8 mouse cellular contexts compared by ENCODE assay signal in genomic region chr3:90446389-90447122, GRCm38 (mm10). TPM values are rescaled to one million over a fixed set of nuclear protein-coding genes. Genes with fewer than 3 reads are reported as not detected.
A peak's percentile ranks its signal among the peaks of the same experiment; 100 is the strongest.
DNase-seq lines count a peak whose midpoint lies in the region; ATAC-seq and TF ChIP-seq lines count a peak whose summit lies in the region.

No protein-coding gene starts in this region.

- no peaks in the 10 kb centered on the region for H3K36me3 ChIP-seq in forebrain, embryonic 11.5 days (ENCODE audit: control insufficient read depth, insufficient read depth, low read length)
- no peaks in the 10 kb centered on the region for H3K36me3 ChIP-seq in heart, embryonic 15.5 days
- H3K36me3 ChIP-seq in liver, embryonic 11.5 days (ENCODE audit: control insufficient read depth, insufficient read depth, low read length): no peaks in the 10 kb centered on the region

- 5% methylated on average over 17 of the region's 17 CpGs for WGBS in bone marrow, adult 2 months
- under 1% methylated on average over 17 of the region's 17 CpGs for WGBS in forebrain, embryonic 11.5 days
- WGBS in heart, embryonic 15.5 days: 2% methylated on average over 17 of the region's 17 CpGs
- 2% methylated on average over 17 of the region's 17 CpGs for WGBS in liver, embryonic 11.5 days

- ATAC-seq in forebrain, embryonic 11.5 days (replicated peaks; ENCODE audit: low FRiP score): peak; percentile 95
- ATAC-seq in heart, embryonic 15.5 days (replicated peaks; ENCODE audit: insufficient number of reproducible peaks, insufficient read depth, low FRiP score, low read depth): peak; percentile 94
- ATAC-seq in liver, embryonic 11.5 days (replicated peaks; ENCODE audit: low FRiP score): peak; percentile 84

- TF ChIP-seq CTCF in bone marrow, adult 2 months (IDR thresholded peaks at IDR 0.05; ENCODE audit: control insufficient read depth, insufficient read depth, low read length): no peak

- H3K4me3 ChIP-seq in bone marrow, adult 2 months (replicated peaks; ENCODE audit: control insufficient read depth, low read depth, low read length): peak overlapping the region; percentile 33
- H3K4me3 ChIP-seq in forebrain, embryonic 11.5 days (ENCODE audit: low read depth, low read length): peak overlapping the region; percentile 20
- H3K4me3 ChIP-seq in heart, embryonic 15.5 days: peak overlapping the region; percentile 39
- H3K4me3 ChIP-seq in liver, embryonic 11.5 days (ENCODE audit: low read depth, low read length): peak overlapping the region; percentile 43

- 0 out of 2 replicates have a peak, but pooled peaks have one; percentile 17 for TF ChIP-seq POLR2A in bone marrow, adult 2 months (IDR thresholded peaks at IDR 0.05; ENCODE audit: borderline replicate concordance, control insufficient read depth, low read depth, low read length)

- no peaks in the 10 kb centered on the region for H3K9me3 ChIP-seq in forebrain, embryonic 11.5 days (ENCODE audit: control insufficient read depth, low read length)
- H3K9me3 ChIP-seq in heart, embryonic 15.5 days (replicated peaks): no peaks in the 10 kb centered on the region
- no peaks in the 10 kb centered on the region for H3K9me3 ChIP-seq in liver, embryonic 11.5 days (ENCODE audit: control insufficient read depth, low read length)

- peak overlapping the region; percentile 54 for H3K9ac ChIP-seq in forebrain, embryonic 11.5 days (ENCODE audit: low read length)
- peak overlapping the region; percentile 20 for H3K9ac ChIP-seq in heart, embryonic 15.5 days
- peak overlapping the region; percentile 45 for H3K9ac ChIP-seq in liver, embryonic 11.5 days (ENCODE audit: low read depth, low read length)

- no peaks in the 10 kb centered on the region for H3K27me3 ChIP-seq in forebrain, embryonic 11.5 days (ENCODE audit: control insufficient read depth, insufficient read depth, low read length)
- no peaks in the 10 kb centered on the region for H3K27me3 ChIP-seq in heart, embryonic 15.5 days
- H3K27me3 ChIP-seq in liver, embryonic 11.5 days (replicated peaks; ENCODE audit: control insufficient read depth, insufficient read depth, low read length): no peaks in the 10 kb centered on the region

- peak; percentile 57 for DNase-seq in 416B (ENCODE audit: low read depth)
- DNase-seq in forebrain, embryonic 11.5 days (ENCODE audit: low spot score): peak; percentile 92
- DNase-seq in kidney, postnatal 10 days: peak; percentile 94
- peak; percentile 82 for DNase-seq in liver, embryonic 11.5 days (ENCODE audit: low spot score)
- peak; percentile 40 for DNase-seq in naive thymus-derived CD4-positive, alpha-beta T cell, adult 2 months (ENCODE audit: low read depth)
- peak; percentile 84 for DNase-seq in testis, postnatal 14 days (ENCODE audit: low spot score)

- H3K4me1 ChIP-seq in bone marrow, adult 2 months (ENCODE audit: control insufficient read depth, insufficient read depth, low read length): no peaks in the 10 kb centered on the region
- peaks cover 10% of the 10 kb centered on the region; the same call in 1 of the 2 replicates for H3K4me1 ChIP-seq in forebrain, embryonic 11.5 days (replicated peaks; ENCODE audit: control insufficient read depth, insufficient read depth, low read length)
- peaks cover 23% of the 10 kb centered on the region for H3K4me1 ChIP-seq in heart, embryonic 15.5 days (replicated peaks)
- H3K4me1 ChIP-seq in liver, embryonic 11.5 days (replicated peaks; ENCODE audit: control insufficient read depth, insufficient read depth, low read length): peaks cover 22% of the 10 kb centered on the region

- peak overlapping the region; percentile 45 for H3K4me2 ChIP-seq in forebrain, embryonic 11.5 days (ENCODE audit: low read depth, low read length, severe bottlenecking)
- peak overlapping the region; percentile 61 for H3K4me2 ChIP-seq in heart, embryonic 15.5 days
- H3K4me2 ChIP-seq in liver, embryonic 11.5 days: peak overlapping the region; percentile 60

- peak overlapping the region; percentile 19; the same call in 1 of the 2 replicates for H3K27ac ChIP-seq in bone marrow, adult 2 months (ENCODE audit: control insufficient read depth, insufficient read depth, low read depth, low read length, poor library complexity)
- peak overlapping the region; percentile 76 for H3K27ac ChIP-seq in forebrain, embryonic 11.5 days (ENCODE audit: low read depth, low read length)
- peak overlapping the region; percentile 79 for H3K27ac ChIP-seq in heart, embryonic 15.5 days
- peak overlapping the region; percentile 62 for H3K27ac ChIP-seq in liver, embryonic 11.5 days (ENCODE audit: low read depth, low read length)

RNA-seq across cellular contexts. Expression of gene Ints3, which starts 13.1 kb away (rescaled TPM):
- 7.1 and 21.2 TPM in 2 replicates for polyA plus RNA-seq in bone marrow, adult 2 months (2011; ENCODE audit: insufficient read depth, insufficient read length, low replicate concordance, missing spikeins)
- 50.5 and 55.3 TPM in 2 replicates for polyA plus RNA-seq in forebrain, embryonic 11.5 days (2014; fragmentation: Nextera tagmentation; extraction: Ambion mirVana)
- 16.7 and 22.6 TPM in 2 replicates for polyA plus RNA-seq in heart, embryonic 15.5 days (2015; fragmentation: Nextera tagmentation; extraction: Ambion mirVana)
- 34.0 and 35.2 TPM in 2 replicates for polyA plus RNA-seq in liver, embryonic 11.5 days (2014; fragmentation: Nextera tagmentation; extraction: Ambion mirVana)

RNA-seq across cellular contexts. Expression of gene Npr1, which starts 19.1 kb away (rescaled TPM):
- 6.4 and 10.6 TPM in 2 replicates for polyA plus RNA-seq in bone marrow, adult 2 months (2011; ENCODE audit: insufficient read depth, insufficient read length, low replicate concordance, missing spikeins)
- 2.0 and 2.8 TPM in 2 replicates for polyA plus RNA-seq in forebrain, embryonic 11.5 days (2014; fragmentation: Nextera tagmentation; extraction: Ambion mirVana)
- polyA plus RNA-seq in heart, embryonic 15.5 days (2015; fragmentation: Nextera tagmentation; extraction: Ambion mirVana): 10.1 and 12.5 TPM in 2 replicates
- polyA plus RNA-seq in liver, embryonic 11.5 days (2014; fragmentation: Nextera tagmentation; extraction: Ambion mirVana): 8.0 and 9.2 TPM in 2 replicates

RNA-seq across cellular contexts. Expression of gene Ilf2, which starts 29.4 kb away (rescaled TPM):
- polyA plus RNA-seq in bone marrow, adult 2 months (2011; ENCODE audit: insufficient read depth, insufficient read length, low replicate concordance, missing spikeins): 85.2 and 110 TPM in 2 replicates
- 365 and 366 TPM in 2 replicates for polyA plus RNA-seq in forebrain, embryonic 11.5 days (2014; fragmentation: Nextera tagmentation; extraction: Ambion mirVana)
- 97.3 and 108 TPM in 2 replicates for polyA plus RNA-seq in heart, embryonic 15.5 days (2015; fragmentation: Nextera tagmentation; extraction: Ambion mirVana)
- 169 and 174 TPM in 2 replicates for polyA plus RNA-seq in liver, embryonic 11.5 days (2014; fragmentation: Nextera tagmentation; extraction: Ambion mirVana)

RNA-seq across cellular contexts. Expression of gene Snapin, which starts 44.3 kb away (rescaled TPM):
- 14.8 and 22.4 TPM in 2 replicates for polyA plus RNA-seq in bone marrow, adult 2 months (2011; ENCODE audit: insufficient read depth, insufficient read length, low replicate concordance, missing spikeins)
- polyA plus RNA-seq in forebrain, embryonic 11.5 days (2014; fragmentation: Nextera tagmentation; extraction: Ambion mirVana): 66.3 and 68.3 TPM in 2 replicates
- 71.5 and 75.1 TPM in 2 replicates for polyA plus RNA-seq in heart, embryonic 15.5 days (2015; fragmentation: Nextera tagmentation; extraction: Ambion mirVana)
- 44.9 and 46.4 TPM in 2 replicates for polyA plus RNA-seq in liver, embryonic 11.5 days (2014; fragmentation: Nextera tagmentation; extraction: Ambion mirVana)

RNA-seq across cellular contexts. Expression of gene Slc27a3, which starts 56.8 kb away (rescaled TPM):
- polyA plus RNA-seq in bone marrow, adult 2 months (2011; ENCODE audit: insufficient read depth, insufficient read length, low replicate concordance, missing spikeins): 4.4 and 5.6 TPM in 2 replicates
- polyA plus RNA-seq in forebrain, embryonic 11.5 days (2014; fragmentation: Nextera tagmentation; extraction: Ambion mirVana): 13.6 and 14.2 TPM in 2 replicates
- 4.8 and 9.4 TPM in 2 replicates for polyA plus RNA-seq in heart, embryonic 15.5 days (2015; fragmentation: Nextera tagmentation; extraction: Ambion mirVana)
- 6.4 and 6.7 TPM in 2 replicates for polyA plus RNA-seq in liver, embryonic 11.5 days (2014; fragmentation: Nextera tagmentation; extraction: Ambion mirVana)

Comparison
In these comparisons a context has a peak if more than half of its experiments do, and no peak if none do; other contexts are left out.
1. Peak in every context shown above with its lines: DNase-seq, ATAC-seq, H3K4me3 ChIP-seq and H3K27ac ChIP-seq.
2. DNase-seq: peak in every context shown above with its lines; median percentile 94 in kidney, postnatal 10 days; 92 in forebrain, embryonic 11.5 days; 84 in testis, postnatal 14 days; 82 in liver, embryonic 11.5 days; 57 in 416B; 40 in naive thymus-derived CD4-positive, alpha-beta T cell, adult 2 months.
3. H3K27ac ChIP-seq: peak in every context shown above with its lines; median percentile 79 in heart, embryonic 15.5 days; 76 in forebrain, embryonic 11.5 days; 62 in liver, embryonic 11.5 days; 19 in bone marrow, adult 2 months.